Mouse (Mus musculus): ENCODE results near the gene Fat3.

Gene Fat3

DNA sequence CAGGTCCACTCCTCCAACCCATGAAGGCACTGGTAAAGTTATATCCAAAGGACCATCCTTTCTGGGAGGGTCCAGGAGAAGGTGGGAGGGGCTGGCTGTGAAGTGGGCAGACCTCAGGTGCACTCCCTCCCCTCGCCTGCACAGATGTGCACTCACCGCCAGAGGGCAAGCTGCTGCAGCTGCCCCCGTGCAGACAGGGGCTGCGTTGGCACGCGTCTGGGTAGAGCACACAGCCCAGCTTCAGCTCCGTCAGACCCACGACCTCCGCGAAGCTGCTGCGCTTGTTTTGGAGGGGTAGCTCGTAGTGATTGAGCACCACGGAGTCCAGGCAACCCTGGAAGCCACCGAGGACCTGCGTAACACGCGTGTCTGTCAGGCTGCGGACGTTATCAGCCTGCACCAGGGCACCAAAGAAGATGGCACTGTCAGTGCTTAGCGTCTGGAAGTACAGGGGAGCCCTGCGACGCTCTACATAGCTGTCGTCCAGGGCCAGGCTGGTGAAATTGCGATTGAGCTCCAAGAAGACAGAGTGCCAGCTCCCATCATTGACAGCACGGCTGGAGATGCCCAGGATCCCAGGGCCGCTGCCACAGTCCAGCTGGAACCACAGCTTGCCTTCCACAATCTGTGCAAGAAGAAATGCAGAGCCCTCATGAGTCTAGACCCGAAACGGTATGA lies 563.1 kb downstream of the Fat3 start:
- no peak for DNase-seq

DNA sequence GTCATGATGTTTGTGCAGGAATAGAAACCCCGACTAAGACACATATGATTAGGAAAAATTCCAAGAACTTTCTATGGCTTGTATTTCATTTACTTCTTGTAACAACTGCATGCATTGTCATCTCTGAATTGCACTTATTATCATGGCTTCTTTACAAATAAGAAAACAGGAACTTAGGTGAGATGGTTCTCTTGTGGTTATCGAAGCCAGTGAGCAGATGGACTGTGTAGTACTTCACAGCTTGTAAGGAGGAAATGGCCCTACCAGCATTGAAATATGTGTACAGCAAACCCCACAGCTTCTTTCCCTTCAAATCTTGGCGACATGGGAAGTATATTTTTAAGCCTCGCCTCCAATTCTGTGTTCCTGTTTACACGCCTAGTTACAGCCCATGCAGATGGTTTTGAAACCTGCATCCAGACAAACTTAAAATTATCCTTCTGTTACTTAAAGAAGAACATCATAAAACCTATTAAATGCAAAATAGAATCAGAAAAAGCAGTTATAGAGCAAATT lies 570.1 kb downstream of the Fat3 start:
- DNase-seq = no peak

DNA sequence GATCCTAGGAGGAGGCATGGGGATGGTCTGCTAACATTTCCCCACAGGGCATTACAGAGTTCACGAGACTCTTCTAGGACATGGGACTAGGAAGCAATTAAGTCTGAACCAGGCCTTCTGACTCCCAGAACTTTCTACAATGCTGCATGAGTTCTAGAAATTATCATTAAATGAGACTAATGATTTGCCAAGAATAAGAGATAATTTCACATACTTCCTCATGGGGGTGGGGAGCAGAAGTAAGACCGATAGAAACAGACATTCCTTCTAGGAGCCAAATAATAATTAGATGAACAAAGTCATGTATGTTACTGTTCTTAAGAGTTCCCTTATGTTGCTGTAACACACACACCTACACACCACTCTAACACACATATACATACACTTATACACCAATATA lies 572.8 kb downstream of the Fat3 start:
- DNase-seq = no peak

- DNase-seq = no peak
Measured at GRCm38 (mm10) chr9:15927378-15928083, 573.6 kb downstream of the Fat3 start.

DNA sequence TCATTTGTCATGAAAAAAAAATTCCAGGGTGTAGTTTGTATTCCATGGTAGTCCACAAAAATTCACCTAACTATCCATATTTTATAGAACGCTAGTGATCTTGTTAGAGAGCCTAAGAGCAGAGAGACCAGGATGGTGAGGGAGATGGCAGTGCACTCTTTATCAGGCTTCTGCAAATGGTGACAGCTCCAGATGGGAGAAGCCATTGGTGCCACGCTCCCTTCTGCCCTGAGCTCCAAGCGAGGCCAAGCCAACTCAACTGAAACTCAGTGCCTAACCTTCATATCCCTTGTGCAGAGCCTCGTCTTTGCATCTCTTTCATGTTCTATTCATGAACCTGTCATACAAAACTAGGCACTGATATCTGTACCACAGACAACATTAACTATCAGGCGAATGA lies 575.8 kb downstream of the Fat3 start:
- DNase-seq = no peak

DNA sequence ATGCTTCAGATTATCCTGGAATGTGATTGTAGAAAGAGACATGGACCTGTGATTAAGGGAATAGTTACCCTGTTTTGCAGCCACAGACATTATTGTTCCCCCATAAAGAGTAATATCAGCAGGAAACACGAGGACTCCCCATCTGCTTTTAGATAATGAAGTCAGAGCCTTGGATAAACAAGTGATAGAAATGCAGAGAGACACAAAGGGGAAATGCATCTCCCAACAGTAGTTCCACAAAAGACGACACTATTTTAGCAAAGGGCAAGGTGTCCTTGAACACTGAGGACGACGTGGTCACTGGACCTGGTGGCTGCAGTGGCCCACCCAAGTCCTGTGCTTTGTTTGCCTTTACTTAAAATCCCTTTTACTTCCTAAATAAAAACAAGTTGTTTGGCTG lies 580.8 kb downstream of the Fat3 start:
- no peak for DNase-seq

DNA sequence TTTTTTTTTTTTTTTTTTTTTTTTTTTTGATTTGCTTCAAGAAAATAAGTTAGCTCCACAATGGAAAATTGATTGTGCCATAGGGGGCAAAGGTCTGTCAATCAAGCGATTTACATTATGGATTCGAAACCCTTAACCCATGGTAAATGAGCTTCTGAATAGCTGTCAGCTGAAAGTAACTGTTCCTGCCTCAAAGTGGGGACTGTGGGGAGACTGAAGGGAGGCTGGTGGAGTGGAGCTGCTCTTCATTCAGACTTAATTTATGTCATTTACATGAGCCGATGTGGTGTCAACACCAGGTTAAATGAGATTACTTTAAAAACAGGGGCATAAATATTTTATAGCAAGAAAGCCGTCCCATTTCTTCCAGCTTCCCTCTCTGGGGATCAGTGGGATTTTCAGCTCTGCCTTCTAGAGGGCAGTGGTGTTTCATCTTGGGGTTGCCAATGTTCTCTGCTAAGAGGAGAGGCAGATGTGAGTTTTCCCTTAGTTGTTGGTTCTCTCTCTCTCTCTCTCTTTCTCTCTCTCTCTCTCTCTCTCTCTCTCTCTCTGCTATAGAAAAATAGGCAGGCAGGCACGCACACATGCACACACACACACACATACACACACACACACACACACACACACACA lies 581.6 kb downstream of the Fat3 start:
- no peak for DNase-seq

DNA sequence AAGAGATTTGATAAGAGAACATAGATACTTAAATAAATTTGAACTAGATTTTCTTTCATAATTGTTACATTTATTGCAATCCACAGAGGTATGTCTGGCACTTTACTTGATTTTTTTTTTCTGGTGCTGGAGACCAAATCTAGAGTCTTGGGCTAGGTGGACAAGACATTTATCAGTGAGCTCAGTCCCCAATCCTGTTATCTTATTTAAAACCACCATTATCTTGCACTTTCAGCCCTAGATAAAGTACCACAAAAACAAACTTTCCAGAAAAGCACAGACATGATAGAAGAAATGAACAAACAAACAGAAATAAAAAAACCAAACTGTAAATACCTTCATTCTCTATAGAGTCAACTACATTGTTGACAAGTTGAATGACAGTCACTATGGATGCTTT lies 584.5 kb downstream of the Fat3 start:
- DNase-seq = no peak

- no peak for DNase-seq
Measured at GRCm38 (mm10) chr9:15912735-15913134, 588.4 kb downstream of the Fat3 start.

GRCm38 (mm10) chr9:15909397-15910113 lies 591.5 kb downstream of the Fat3 start:
- DNase-seq = no peak

- DNase-seq = no peak
Measured at GRCm38 (mm10) chr9:15903948-15904750, 596.9 kb downstream of the Fat3 start.

- no peak for DNase-seq
Measured at GRCm38 (mm10) chr9:15898112-15898511, 603.0 kb downstream of the Fat3 start.

GRCm38 (mm10) chr9:15886756-15887155 lies 614.3 kb downstream of the Fat3 start:
- DNase-seq = no peak

DNA sequence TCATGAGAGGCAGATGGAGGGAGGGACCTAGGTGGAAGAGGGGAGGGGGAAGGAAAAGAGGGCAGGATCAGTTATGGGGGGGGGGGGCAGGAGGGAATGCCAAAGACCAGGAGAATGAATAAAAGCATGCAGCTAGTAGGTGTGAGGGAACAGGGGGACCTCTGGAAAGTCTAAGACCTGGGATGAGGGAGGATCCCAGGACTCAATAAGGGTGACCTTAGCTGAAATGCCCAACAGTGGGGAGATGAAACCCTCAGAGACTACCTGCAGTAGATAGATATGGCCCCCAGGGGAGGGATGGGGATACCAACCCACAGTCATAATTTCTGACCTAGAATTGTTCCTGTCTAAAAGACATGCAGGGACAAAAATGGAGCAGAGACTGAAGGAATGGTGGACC lies 620.3 kb downstream of the Fat3 start:
- DNase-seq = no peak

DNA sequence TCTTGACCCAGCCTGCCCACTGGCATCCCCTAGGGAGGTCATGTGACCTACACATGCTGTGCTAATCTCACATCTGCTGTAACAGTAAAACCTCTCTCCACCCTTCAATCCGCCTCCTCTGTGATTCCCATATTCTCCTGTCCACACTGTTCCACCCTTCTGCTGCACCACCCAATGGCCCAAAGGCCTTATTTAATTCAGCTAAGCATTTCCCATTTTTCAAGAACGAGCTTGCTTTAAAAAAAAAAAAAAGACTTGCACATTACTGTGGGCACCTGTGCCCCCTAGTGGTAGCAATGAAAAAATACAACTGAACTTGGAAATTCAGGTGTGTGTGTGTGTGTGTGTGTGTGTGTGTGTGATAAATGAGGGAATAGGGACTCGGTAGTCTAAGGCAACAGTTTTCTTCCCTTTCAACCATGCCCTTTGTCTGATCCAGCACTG lies 620.9 kb downstream of the Fat3 start:
- DNase-seq = no peak

DNA sequence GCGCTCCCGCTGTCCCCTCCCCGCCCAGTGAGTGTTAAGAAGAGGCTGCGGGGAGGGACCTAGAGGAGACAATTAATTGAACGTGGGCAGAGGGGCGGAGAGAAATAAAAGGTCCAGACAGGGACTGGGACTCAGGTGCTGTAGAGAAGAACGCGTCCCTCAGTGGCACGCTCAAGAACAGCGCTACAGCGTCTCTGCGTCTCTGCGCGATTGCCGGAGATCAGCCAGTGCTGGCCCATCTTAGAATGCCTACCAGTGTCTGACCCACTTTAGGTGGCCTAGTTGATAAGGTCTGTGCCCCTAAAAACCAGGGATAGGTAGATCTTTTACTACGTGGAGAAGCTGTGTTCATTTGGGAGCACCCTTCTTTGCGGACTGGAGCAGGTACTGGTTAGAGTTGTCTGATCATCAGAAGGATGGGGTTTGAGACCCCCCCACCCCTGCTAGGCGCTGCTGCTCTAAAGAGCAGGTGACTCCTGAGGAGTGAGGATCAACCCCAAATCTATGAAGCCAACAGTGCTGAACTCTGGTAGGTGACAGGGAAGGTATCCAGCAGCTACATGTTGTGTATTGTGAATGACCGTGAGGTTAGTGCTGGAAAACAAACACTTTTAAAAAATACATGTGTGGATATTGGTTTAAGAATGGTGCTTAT lies 626.5 kb downstream of the Fat3 start, which contains the start of gene Mtnr1b:
Gene Mtnr1b, minus strand, starts transcription at position 51 of the 655 bp plus-strand sequence.
- DNase-seq = no peak

GRCm38 (mm10) chr9:15870013-15870412 lies 631.1 kb downstream of the Fat3 start:
- DNase-seq = no peak

DNA sequence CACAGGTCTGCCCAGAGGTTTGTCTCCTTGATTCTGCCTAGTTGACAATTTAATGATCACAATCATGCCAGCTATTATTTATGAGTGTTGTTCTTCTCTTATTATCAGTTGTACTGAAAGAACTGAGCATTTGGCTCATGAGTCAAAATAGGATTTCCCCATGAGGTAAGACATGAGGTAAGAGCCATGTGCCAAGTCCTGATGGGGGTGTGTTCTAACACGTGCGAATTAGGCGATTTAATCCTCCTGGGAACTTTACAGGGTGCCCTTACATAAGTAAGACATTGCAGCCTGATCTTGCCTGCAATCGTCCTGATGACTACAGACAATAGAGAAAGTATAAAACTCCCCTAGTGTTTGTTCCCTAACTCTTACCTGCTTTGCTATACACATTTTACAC lies 631.6 kb downstream of the Fat3 start:
- DNase-seq = no peak

DNA sequence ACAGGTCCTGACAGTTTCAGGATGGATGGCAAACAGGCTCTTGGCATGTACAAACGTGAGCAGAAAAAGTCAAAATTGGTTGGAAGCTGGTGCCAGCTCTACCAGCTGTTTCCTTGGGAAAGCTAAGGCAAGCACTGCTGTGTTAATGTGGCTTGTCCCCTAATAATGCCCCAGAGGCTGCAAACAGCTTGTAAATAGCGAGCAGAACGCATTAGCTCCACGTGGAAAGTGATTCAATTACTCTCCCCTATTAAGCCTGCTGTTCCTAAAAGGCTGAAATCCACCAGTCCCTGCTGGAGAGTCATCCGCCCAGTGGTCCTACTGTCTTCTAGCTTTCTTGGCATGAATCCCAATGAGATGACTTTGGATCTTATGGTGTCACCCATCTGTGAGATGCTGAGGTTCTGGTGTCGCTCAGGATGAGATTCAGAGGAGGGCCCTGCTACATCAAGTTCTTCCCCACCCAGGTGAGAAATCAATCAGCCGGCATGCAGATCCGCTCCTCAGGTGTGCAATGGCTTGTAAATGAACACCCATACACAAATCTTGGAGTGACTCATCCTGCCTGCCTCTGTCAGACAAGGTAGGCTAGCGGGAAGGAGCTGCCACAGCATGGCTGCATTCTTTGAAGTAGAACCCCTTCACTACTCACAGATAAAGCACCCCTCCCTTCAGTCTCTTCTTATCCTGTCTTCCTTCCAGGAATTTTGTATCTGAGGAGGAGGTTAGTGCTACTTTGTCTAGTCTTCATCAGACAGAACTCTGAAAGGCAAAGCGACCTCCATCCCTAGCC lies 634.6 kb downstream of the Fat3 start:
- no peak for DNase-seq

DNA sequence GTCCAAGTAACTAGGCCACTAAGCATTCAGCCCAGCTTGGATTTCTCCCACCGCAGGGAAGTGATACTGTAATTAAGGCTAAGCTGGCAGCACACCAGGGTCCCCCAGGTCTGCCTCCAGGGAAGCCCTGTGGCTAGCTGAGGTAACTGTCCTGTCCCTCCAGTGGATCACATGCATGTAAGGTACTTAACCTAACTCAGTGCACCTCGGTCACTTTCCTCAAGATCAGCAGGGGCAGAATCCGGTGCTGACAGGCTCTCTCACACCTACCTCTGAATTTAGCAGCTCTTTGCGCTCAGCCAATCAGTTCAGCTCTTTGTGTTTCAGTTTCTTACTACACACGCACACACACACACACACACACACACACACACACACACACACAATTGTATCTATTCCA lies 639.7 kb downstream of the Fat3 start:
- no peak for DNase-seq
